Mouse (Mus musculus): ENCODE measurements at regions not wholly inside any gene's neighbourhood (a gene's known extent, or its start where the extent isn't known, plus 50 kb on each side); places are given as distances from the start of the nearest gene placed in this dataset.

DNA sequence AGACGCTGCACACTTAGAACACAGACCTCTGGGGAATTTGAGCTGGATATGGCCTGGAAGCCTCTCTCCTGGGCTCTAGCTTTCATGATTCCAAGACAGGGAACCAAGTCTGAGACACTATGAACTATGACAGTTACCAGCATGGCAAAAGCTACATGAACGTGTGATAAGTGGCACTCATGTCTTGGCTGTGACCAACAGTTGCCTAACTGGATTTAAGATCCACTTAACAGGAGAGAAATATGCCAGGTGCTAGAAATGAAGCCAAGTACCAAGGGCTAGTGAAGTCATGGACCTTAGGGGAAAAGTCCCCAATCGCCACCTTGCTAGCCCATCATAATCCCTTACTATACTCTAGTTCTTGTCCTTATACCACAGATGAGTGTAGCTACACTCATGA lies 65.7 kb downstream of the Gm47996 start:
- TF ChIP-seq CTCF (IDR thresholded peaks at IDR 0.05; ENCODE audit: control insufficient read depth, insufficient read depth, insufficient read length) = no peak
- no peak for TF ChIP-seq MAX (IDR thresholded peaks at IDR 0.05)
- no peak for TF ChIP-seq CEBPB (IDR thresholded peaks at IDR 0.05; ENCODE audit: low read depth)
- TF ChIP-seq USF1 (IDR thresholded peaks at IDR 0.05; ENCODE audit: low read depth) = no peak
- TF ChIP-seq MYOG (IDR thresholded peaks at IDR 0.05; ENCODE audit: control insufficient read depth, extremely low read depth, insufficient read length) = no peak

All from C2C12 (cell line).